Mouse (Mus musculus): ENCODE data around the gene Nrg4. TPM values are rescaled to one million over a fixed set of nuclear protein-coding genes. Genes with fewer than 3 reads are reported as not detected.
A peak's percentile ranks its signal among the peaks of the same experiment; 100 is the strongest.

Nrg4 gene
- total and polyA plus RNA-seq, 2 experiments from 2014 or later: 0.24 to 0.94 TPM

DNA sequence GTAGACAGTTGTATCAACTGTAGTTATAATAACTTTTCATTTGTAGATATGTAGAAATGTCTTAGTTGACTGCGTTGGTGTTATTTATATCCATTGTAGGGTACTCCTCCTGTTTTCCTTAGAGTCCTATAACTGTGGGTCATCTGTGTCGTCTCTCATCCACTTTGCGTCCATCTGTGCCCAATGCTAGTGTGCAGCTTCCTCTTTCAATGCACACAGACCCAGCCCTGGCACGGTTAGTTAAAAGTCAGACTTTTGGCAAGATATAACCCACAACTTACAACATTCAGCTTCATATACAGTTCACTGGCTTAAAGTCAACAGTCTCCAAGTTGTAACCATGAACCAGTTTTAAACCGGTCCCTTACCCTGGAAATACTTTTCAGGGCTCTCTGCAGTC lies 94.5 kb downstream of the Nrg4 start:
- H3K4me2 ChIP-seq (ENCODE audit: low read depth): no peak overlapping the region
- H3K9me3 ChIP-seq (ENCODE audit: low read length): no peaks in the 10 kb centered on the region
- 87% methylated on average over 5 of the region's 5 CpGs for WGBS
- no peaks in the 10 kb centered on the region for H3K27me3 ChIP-seq (ENCODE audit: insufficient read depth, low read length)
- no peak overlapping the region for H3K9ac ChIP-seq
- no peak for ATAC-seq
- no peak for DNase-seq
- H3K4me1 ChIP-seq (ENCODE audit: insufficient read depth): no peaks in the 10 kb centered on the region
- no peak for TF ChIP-seq CTCF (IDR thresholded peaks at IDR 0.05; ENCODE audit: low read depth)
- no peak overlapping the region for H3K4me3 ChIP-seq (ENCODE audit: low read depth, low read length)
- H3K36me3 ChIP-seq (ENCODE audit: insufficient read depth): no peaks in the 10 kb centered on the region
- H3K27ac ChIP-seq (ENCODE audit: low read depth, low read length): no peak overlapping the region

GRCm38 (mm10) chr9:55231544-55231943 lies 95.1 kb downstream of the Nrg4 start:
- peak; percentile 33 for DNase-seq
- ATAC-seq: peak; percentile 55; the same call in 1 of the 2 replicates
- no peaks in the 10 kb centered on the region for H3K36me3 ChIP-seq (ENCODE audit: insufficient read depth)

DNA sequence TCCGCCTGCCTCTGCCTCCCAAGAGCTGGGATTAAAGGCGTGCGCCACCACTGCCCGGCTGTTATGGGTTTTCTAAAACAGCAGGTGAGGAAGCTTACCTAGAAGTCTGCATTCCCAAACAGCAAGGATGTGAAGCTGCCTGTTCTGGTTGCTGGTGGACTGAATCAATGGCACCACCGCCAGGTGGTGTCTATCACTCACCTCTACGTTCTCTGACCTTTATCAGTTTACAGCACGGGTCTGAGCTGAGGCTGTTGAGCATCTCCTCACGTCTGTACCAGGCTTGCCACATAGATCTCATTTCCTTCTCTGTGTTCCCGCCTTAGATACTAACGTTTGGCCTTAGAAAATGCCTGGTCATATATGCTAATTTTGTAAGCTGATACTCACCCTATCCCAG lies 97.6 kb downstream of the Nrg4 start:
- H3K9me3 ChIP-seq (ENCODE audit: low read length): no peaks in the 10 kb centered on the region
- no peak overlapping the region for H3K4me3 ChIP-seq (ENCODE audit: low read depth, low read length)
- no peak for DNase-seq
- peaks cover 4% of the 10 kb centered on the region for H3K36me3 ChIP-seq (ENCODE audit: insufficient read depth)
- no peaks in the 10 kb centered on the region for H3K4me1 ChIP-seq (ENCODE audit: insufficient read depth)
- H3K27ac ChIP-seq (ENCODE audit: low read depth, low read length): no peak overlapping the region
- TF ChIP-seq CTCF (IDR thresholded peaks at IDR 0.05; ENCODE audit: low read depth): no peak
- ATAC-seq: no peak
- H3K4me2 ChIP-seq (ENCODE audit: low read depth): no peak overlapping the region
- 76% methylated on average over 10 of the region's 10 CpGs for WGBS
- no peaks in the 10 kb centered on the region for H3K27me3 ChIP-seq (ENCODE audit: insufficient read depth, low read length)
- no peak overlapping the region for H3K9ac ChIP-seq

More at GRCm38 (mm10) chr9:55231544-55231943, 95.1 kb downstream of the Nrg4 start:
- Histone ChIP-seq H3K27me3 (ENCODE audit: insufficient read depth, low read length) (no peaks in the 10 kb centered on the region), H3K4me1 (ENCODE audit: insufficient read depth) (no peaks in the 10 kb centered on the region), H3K9ac (no peak overlapping the region), H3K4me3 (ENCODE audit: low read depth, low read length) (no peak overlapping the region), H3K4me2 (ENCODE audit: low read depth) (no peak overlapping the region), H3K9me3 (ENCODE audit: low read length) (no peaks in the 10 kb centered on the region), H3K27ac (ENCODE audit: low read depth, low read length) (no peak overlapping the region)
- peak; percentile 45 for TF ChIP-seq CTCF (IDR thresholded peaks at IDR 0.05; ENCODE audit: low read depth)
- 70% methylated on average over 6 of the region's 6 CpGs for WGBS

GRCm38 (mm10) chr9:55228149-55228548 lies 98.5 kb downstream of the Nrg4 start:
- 92% methylated on average over 4 of the region's 4 CpGs for WGBS
- Histone ChIP-seq H3K27me3 (ENCODE audit: insufficient read depth, low read length) (no peaks in the 10 kb centered on the region), H3K4me3 (ENCODE audit: low read depth, low read length) (no peak overlapping the region), H3K4me1 (ENCODE audit: insufficient read depth) (no peaks in the 10 kb centered on the region), H3K36me3 (ENCODE audit: insufficient read depth) (peaks cover 13% of the 10 kb centered on the region), H3K27ac (ENCODE audit: low read depth, low read length) (no peak overlapping the region), H3K4me2 (ENCODE audit: low read depth) (no peak overlapping the region), H3K9me3 (ENCODE audit: low read length) (no peaks in the 10 kb centered on the region), H3K9ac (no peak overlapping the region)
- ATAC-seq (no peak), DNase-seq (no peak)
- TF ChIP-seq CTCF (IDR thresholded peaks at IDR 0.05; ENCODE audit: low read depth): no peak

- DNase-seq: peak; percentile 51
Observed at GRCm38 (mm10) chr9:55226251-55226650, 100.4 kb downstream of the Nrg4 start.

GRCm38 (mm10) chr9:55225165-55225737 lies 101.4 kb downstream of the Nrg4 start:
- Histone ChIP-seq H3K4me1 (ENCODE audit: insufficient read depth) (no peaks in the 10 kb centered on the region), H3K27ac (ENCODE audit: low read depth, low read length) (no peak overlapping the region), H3K36me3 (ENCODE audit: insufficient read depth) (peaks cover 39% of the 10 kb centered on the region), H3K4me2 (ENCODE audit: low read depth) (no peak overlapping the region), H3K9ac (no peak overlapping the region), H3K27me3 (ENCODE audit: insufficient read depth, low read length) (no peaks in the 10 kb centered on the region), H3K4me3 (ENCODE audit: low read depth, low read length) (no peak overlapping the region), H3K9me3 (ENCODE audit: low read length) (no peaks in the 10 kb centered on the region)
- no peak for TF ChIP-seq CTCF (IDR thresholded peaks at IDR 0.05; ENCODE audit: low read depth)
- ATAC-seq: no peak
- WGBS: 81% methylated on average over 7 of the region's 7 CpGs
- DNase-seq: no peak

More at GRCm38 (mm10) chr9:55226251-55226650, 100.4 kb downstream of the Nrg4 start:
- H3K36me3 ChIP-seq (ENCODE audit: insufficient read depth): peaks cover 29% of the 10 kb centered on the region
- WGBS: 61% methylated on average over 3 of the region's 3 CpGs
- peak; percentile 63; the same call in 1 of the 2 replicates for ATAC-seq
- H3K4me3 ChIP-seq (ENCODE audit: low read depth, low read length): no peak overlapping the region
- no peaks in the 10 kb centered on the region for H3K4me1 ChIP-seq (ENCODE audit: insufficient read depth)
- no peak overlapping the region for H3K4me2 ChIP-seq (ENCODE audit: low read depth)
- no peaks in the 10 kb centered on the region for H3K27me3 ChIP-seq (ENCODE audit: insufficient read depth, low read length)
- H3K9ac ChIP-seq: no peak overlapping the region
- TF ChIP-seq CTCF (IDR thresholded peaks at IDR 0.05; ENCODE audit: low read depth): no peak
- H3K9me3 ChIP-seq (ENCODE audit: low read length): no peaks in the 10 kb centered on the region
- H3K27ac ChIP-seq (ENCODE audit: low read depth, low read length): peak overlapping the region; percentile 54; the same call in 1 of the 2 replicates

DNA sequence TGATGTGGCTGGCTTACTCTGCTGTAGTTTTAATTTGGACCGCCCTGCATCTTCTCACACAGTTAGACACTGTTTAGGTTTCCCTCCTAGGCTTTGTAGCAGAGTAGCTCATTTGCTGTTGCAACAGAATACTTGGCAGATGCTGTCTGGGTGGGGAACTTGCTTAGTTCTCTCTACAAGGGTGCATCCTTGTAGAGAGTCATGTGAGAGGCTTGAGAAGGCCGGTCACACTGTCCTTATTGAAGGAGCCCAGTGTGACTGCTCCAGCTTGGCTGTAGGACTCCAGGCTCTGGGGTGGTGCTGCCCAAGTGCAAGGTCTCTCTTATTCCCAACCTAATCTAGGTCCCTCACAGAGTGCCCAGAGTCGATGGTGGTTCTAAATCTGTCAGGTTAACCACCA lies 109.3 kb downstream of the Nrg4 start:
- H3K9ac ChIP-seq: no peak overlapping the region
- no peaks in the 10 kb centered on the region for H3K9me3 ChIP-seq (ENCODE audit: low read length)
- ATAC-seq (no peak), DNase-seq (no peak)
- no peak overlapping the region for H3K4me2 ChIP-seq (ENCODE audit: low read depth)
- H3K4me1 ChIP-seq (ENCODE audit: insufficient read depth): no peaks in the 10 kb centered on the region
- peaks cover 74% of the 10 kb centered on the region for H3K36me3 ChIP-seq (ENCODE audit: insufficient read depth)
- H3K27me3 ChIP-seq (ENCODE audit: insufficient read depth, low read length): no peaks in the 10 kb centered on the region
- TF ChIP-seq CTCF (IDR thresholded peaks at IDR 0.05; ENCODE audit: low read depth): no peak
- H3K4me3 ChIP-seq (ENCODE audit: low read depth, low read length): no peak overlapping the region
- no peak overlapping the region for H3K27ac ChIP-seq (ENCODE audit: low read depth, low read length)
- WGBS: 96% methylated on average over 3 of the region's 3 CpGs
